Mouse (Mus musculus): ENCODE measurements around the gene Ankrd26. TPM values are rescaled to one million over a fixed set of nuclear protein-coding genes. Genes with fewer than 3 reads are reported as not detected.

The Ankrd26 gene
- polyA plus RNA-seq (2014; fragmentation: Nextera tagmentation; extraction: Ambion mirVana) = 15.0 and 17.4 TPM in 2 replicates

DNA sequence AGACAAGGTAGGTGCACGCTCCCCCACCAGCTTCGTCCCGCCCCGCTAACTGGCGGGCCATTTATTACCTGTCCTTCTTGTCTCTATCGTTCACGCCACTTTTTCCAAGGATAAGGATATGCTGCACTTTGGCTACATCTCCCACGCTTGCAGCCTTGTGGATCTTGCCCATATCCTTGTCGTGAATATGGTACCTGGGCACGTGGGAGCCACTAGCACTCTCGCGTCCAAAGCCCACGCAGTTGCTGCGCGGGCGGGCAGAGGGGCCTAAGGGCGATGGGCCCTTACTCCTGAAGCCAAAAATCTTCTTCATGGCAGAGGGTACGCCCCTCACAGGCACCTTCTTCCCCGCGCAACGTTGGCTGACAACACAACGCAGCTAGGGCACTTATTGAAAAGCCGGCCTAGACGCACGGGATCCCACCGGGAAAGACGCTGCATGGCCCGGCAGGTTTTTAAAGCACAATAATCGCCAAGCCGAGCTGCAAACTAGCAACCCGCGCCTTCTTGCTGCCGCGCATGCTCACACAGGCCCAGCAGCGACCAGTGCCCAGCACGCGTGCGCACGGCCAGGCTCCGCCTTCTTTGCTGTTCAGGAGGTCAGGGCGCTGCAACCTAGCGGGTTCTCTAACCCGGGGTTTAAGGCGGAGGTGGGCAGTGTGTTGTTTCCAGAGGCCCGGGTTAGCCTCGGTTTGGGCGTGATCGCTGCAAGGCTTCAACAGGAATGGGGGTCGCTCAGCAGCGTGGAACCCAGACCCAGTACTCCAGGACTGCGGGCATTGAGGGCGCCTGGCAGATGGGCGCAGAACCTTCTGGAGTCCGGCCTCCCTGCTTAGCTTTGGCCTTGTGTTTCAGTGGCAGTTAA lies at the start of gene Ankrd26:
TSS of gene Ankrd26 (minus strand) at position 482 of the 865 bp plus-strand sequence.
- H3K4me3 ChIP-seq (replicated peaks; ENCODE audit: low read length) = peak within 1 kb of the TSS; percentile 62
- peak within 1 kb of the TSS; percentile 86 for H3K4me2 ChIP-seq (replicated peaks)
- peak within 1 kb of the TSS; percentile 79 for H3K9ac ChIP-seq
- WGBS = 5% methylated on average over 54 of the region's 54 CpGs
- peaks cover 28% of the 10 kb centered on the region for H3K4me1 ChIP-seq (replicated peaks; ENCODE audit: control insufficient read depth, insufficient read depth, low read length)
- H3K27me3 ChIP-seq (ENCODE audit: control insufficient read depth, insufficient read depth, low read length) = no peaks in the 10 kb centered on the region
- H3K9me3 ChIP-seq (ENCODE audit: control insufficient read depth, low read length) = no peaks in the 10 kb centered on the region
- H3K27ac ChIP-seq = peak within 1 kb of the TSS; percentile 77
- DNase-seq (ENCODE audit: low spot score) (peak; percentile 91), ATAC-seq (ENCODE audit: low FRiP score) (peak; percentile 97)
- H3K36me3 ChIP-seq (replicated peaks; ENCODE audit: control insufficient read depth, insufficient read depth) = peaks cover 23% of the 10 kb centered on the region

DNA sequence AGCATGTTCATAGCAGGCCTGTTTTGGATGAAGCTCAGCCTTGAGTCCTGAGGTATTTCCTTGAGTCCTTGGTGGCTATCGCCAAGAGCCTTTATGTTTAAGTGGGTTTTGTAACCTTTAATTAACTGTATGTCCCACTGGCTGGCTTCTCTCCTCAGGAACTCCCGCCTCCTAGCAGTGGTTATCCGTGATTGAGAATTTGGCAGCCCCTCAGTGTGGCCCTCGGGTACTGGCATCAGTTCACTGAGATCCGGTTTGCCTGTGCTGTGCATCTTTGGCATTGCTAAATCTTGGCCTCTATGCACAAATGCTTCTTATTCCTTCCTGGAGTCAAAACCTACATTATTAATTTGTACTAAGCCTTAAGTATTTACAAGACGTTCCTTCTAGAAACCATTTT lies 46.9 kb upstream of the Ankrd26 start:
- Histone ChIP-seq H3K9me3 (ENCODE audit: control insufficient read depth, low read length) (no peaks in the 10 kb centered on the region), H3K4me1 (replicated peaks; ENCODE audit: control insufficient read depth, insufficient read depth, low read length) (no peaks in the 10 kb centered on the region), H3K36me3 (replicated peaks; ENCODE audit: control insufficient read depth, insufficient read depth) (peaks cover 65% of the 10 kb centered on the region), H3K27me3 (ENCODE audit: control insufficient read depth, insufficient read depth, low read length) (no peaks in the 10 kb centered on the region), H3K4me2 (replicated peaks) (no peak overlapping the region), H3K9ac (no peak overlapping the region), H3K4me3 (replicated peaks; ENCODE audit: low read length) (no peak overlapping the region), H3K27ac (no peak overlapping the region)
- DNase-seq (ENCODE audit: low spot score) (no peak), ATAC-seq (ENCODE audit: low FRiP score) (no peak)
- WGBS = 85% methylated on average over 6 of the region's 6 CpGs

DNA sequence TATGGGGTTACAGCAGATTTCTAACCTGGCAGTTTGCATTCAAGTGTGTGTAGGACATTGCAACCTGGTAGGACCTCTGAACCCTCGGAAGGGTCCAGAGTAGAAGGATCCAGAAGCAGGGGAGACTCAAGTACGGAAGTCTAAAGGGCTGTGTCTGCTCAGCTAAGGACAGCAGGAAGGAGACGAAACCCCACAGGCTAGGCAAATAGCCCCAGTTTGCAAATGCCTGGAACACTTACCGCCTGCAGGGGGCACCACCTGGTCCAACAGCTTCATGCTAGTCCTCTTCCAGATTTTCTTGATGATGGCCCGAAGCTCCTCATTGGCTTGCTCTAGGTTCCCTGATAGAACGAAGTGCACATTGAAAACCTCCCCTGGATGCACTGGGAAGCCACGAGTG lies 43.9 kb upstream of the Ankrd26 start:
- WGBS = 70% methylated on average over 7 of the region's 7 CpGs
- Histone ChIP-seq H3K9me3 (ENCODE audit: control insufficient read depth, low read length) (no peaks in the 10 kb centered on the region), H3K4me2 (replicated peaks) (no peak overlapping the region), H3K9ac (no peak overlapping the region), H3K27me3 (ENCODE audit: control insufficient read depth, insufficient read depth, low read length) (no peaks in the 10 kb centered on the region), H3K4me1 (replicated peaks; ENCODE audit: control insufficient read depth, insufficient read depth, low read length) (no peaks in the 10 kb centered on the region), H3K27ac (no peak overlapping the region), H3K36me3 (replicated peaks; ENCODE audit: control insufficient read depth, insufficient read depth) (peaks cover 70% of the 10 kb centered on the region), H3K4me3 (replicated peaks; ENCODE audit: low read length) (no peak overlapping the region)
- DNase-seq (ENCODE audit: low spot score) (no peak), ATAC-seq (ENCODE audit: low FRiP score) (no peak)

DNA sequence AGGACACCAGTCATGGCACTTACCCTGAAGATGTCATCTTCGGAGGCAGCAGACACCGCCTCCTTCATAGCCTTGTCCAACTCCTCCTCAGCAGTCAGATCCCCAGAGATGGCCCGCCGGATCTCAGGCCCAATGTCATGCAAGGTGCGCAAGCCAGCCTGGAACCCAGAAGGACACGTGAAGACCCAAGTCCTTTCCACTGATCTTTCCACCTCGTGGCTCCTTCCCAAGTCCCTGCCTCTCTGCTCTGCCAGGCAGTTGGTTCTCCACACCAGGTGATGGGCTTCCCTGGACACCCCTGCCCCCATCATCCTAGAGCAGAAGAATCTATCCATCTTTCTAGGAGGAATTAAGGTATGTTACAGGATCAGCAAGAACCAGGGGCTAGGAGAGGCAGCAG lies 41.8 kb upstream of the Ankrd26 start:
- Histone ChIP-seq H3K4me1 (replicated peaks; ENCODE audit: control insufficient read depth, insufficient read depth, low read length) (no peaks in the 10 kb centered on the region), H3K9me3 (ENCODE audit: control insufficient read depth, low read length) (no peaks in the 10 kb centered on the region), H3K4me3 (replicated peaks; ENCODE audit: low read length) (no peak overlapping the region), H3K27ac (no peak overlapping the region), H3K9ac (no peak overlapping the region), H3K4me2 (replicated peaks) (no peak overlapping the region), H3K36me3 (replicated peaks; ENCODE audit: control insufficient read depth, insufficient read depth) (peaks cover 61% of the 10 kb centered on the region), H3K27me3 (ENCODE audit: control insufficient read depth, insufficient read depth, low read length) (no peaks in the 10 kb centered on the region)
- no peak for ATAC-seq (ENCODE audit: low FRiP score)
- DNase-seq (ENCODE audit: low spot score) = no peak
- 92% methylated on average over 7 of the region's 7 CpGs for WGBS

DNA sequence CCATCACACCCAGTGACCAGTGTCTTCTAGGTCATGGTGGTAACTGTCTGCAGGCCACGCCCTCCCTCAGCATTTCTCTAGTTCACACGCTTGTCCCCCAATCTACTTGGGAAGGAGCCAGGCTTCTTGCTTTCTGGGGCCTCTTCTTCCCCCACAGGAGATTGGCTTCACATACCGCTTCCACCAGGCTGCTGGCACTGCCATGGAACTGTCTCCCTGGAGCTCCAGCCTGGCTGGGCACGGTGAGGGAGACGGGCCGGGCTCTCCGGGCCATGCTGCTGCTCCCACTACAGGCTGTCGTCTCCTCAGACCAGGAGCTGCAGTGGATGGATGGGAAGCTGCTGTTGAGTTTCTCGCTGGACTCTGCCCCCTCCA lies 33.6 kb upstream of the Ankrd26 start:
- no peak overlapping the region for H3K9ac ChIP-seq
- H3K4me1 ChIP-seq (replicated peaks; ENCODE audit: control insufficient read depth, insufficient read depth, low read length) = peaks cover 17% of the 10 kb centered on the region
- H3K4me3 ChIP-seq (replicated peaks; ENCODE audit: low read length) = no peak overlapping the region
- H3K9me3 ChIP-seq (ENCODE audit: control insufficient read depth, low read length) = no peaks in the 10 kb centered on the region
- DNase-seq (ENCODE audit: low spot score) = no peak
- H3K27ac ChIP-seq = no peak overlapping the region
- ATAC-seq (ENCODE audit: low FRiP score) = peak; percentile 19; the same call in 1 of the 2 replicates
- no peak overlapping the region for H3K4me2 ChIP-seq (replicated peaks)
- peaks cover 50% of the 10 kb centered on the region for H3K36me3 ChIP-seq (replicated peaks; ENCODE audit: control insufficient read depth, insufficient read depth)
- H3K27me3 ChIP-seq (ENCODE audit: control insufficient read depth, insufficient read depth, low read length) = peaks cover 11% of the 10 kb centered on the region
- WGBS = 59% methylated on average over 9 of the region's 9 CpGs

DNA sequence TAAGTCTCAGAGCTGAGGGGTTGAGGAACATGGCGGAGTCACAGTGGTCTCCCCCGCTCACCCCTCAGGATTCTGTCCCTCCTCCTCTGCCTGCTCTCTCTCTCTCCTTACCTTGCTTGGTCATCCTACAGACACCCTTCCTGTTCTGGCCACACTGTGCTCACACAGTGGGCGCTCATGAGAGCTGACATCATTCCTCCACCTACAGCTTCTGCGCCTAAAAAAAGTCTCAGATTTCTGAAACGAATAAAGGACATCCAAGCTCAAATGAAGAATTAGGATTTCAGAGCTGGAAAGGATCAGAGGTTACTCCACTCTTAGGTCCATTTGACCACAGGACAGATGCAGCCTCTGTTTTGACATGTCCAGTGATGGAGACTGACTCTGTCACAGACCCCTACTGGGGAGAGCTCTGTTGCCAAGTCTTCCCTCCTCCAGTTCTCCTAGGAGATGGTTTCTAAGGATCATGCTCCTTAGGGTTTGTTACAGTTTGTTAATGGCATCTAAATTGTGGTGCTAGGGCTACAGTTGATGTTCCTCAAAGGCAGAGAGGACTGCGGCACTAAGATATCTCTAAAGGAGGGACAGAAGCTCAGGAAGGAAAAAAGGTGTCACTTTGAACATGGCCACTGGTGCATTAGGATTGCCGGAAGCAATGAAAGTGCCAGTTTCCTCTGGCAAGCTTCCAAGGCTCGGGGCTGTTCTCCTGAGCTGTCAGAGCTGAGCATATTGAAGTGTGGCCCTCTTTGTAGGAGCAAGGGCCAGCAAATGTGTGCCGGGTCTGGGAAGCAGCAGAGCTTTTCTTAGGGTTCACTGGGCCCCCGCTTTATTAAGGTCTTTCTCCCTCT lies 33.0 kb upstream of the Ankrd26 start:
- Histone ChIP-seq H3K27ac (no peak overlapping the region), H3K4me1 (replicated peaks; ENCODE audit: control insufficient read depth, insufficient read depth, low read length) (peaks cover 17% of the 10 kb centered on the region), H3K4me2 (replicated peaks) (no peak overlapping the region), H3K9ac (no peak overlapping the region), H3K36me3 (replicated peaks; ENCODE audit: control insufficient read depth, insufficient read depth) (peaks cover 46% of the 10 kb centered on the region), H3K9me3 (ENCODE audit: control insufficient read depth, low read length) (no peaks in the 10 kb centered on the region), H3K27me3 (ENCODE audit: control insufficient read depth, insufficient read depth, low read length) (peaks cover 11% of the 10 kb centered on the region), H3K4me3 (replicated peaks; ENCODE audit: low read length) (no peak overlapping the region)
- peak; percentile 32; the same call in 1 of the 2 replicates for ATAC-seq (ENCODE audit: low FRiP score)
- WGBS = 84% methylated on average over 10 of the region's 10 CpGs
- peak; percentile 36 for DNase-seq (ENCODE audit: low spot score)

DNA sequence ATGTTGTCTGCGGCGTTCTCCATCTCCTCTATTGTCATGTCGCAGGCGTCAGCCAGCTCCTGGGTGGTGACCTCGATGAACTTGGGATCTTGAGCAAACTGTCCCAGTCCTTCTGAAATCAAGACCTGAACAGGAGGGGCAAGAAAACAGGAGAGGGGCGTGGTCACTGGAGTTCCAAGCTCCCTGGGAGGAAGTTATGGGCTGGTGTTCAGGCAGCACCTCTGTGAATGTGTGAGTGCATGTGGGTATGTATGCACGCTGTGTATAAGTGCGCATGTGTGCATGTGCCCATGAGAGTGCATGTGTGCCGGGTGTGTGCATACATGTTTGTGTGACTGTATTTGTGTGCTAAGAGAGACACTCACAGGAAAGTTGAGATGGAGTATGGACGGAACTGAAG lies 32.0 kb upstream of the Ankrd26 start:
- WGBS = 35% methylated on average over 10 of the region's 10 CpGs
- no peak; the same call in 1 of the 2 replicates for ATAC-seq (ENCODE audit: low FRiP score)
- peak overlapping the region; percentile 27 for H3K4me3 ChIP-seq (replicated peaks; ENCODE audit: low read length)

DNA sequence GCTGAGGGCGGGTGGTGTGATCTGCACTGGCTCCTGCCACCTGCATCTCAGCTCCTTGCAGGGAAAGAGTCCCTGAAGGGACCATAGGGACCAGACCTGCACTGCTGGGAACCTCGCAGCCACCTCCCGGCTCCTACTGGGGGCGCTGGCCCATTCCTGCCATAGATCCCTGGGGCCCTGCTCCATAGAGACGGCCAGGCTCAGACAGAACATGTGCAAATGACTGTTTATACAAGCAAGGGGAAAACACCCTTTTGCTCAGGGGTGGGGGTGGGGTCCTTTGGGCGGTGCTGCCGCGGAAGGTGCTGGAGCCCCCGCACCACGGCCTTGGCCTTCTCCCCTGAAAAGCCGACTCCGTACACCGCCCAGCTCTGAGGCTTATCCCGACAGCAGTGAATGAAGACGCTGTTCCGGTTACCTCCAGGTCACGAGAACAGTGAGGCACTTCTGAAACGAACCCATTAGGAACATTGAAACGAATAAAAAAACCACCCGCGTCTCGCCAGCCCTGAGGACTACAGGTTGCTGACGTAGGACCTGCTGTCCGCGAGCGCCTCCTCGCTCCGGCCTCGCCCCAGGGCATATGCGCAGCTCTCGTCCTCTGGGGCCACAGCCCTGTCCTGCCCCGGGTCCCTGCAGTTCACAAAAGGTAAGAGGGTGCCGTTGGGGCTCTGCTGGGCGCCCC lies 31.5 kb upstream of the Ankrd26 start:
- H3K9me3 ChIP-seq (ENCODE audit: control insufficient read depth, low read length) = no peaks in the 10 kb centered on the region
- H3K4me1 ChIP-seq (replicated peaks; ENCODE audit: control insufficient read depth, insufficient read depth, low read length) = peaks cover 17% of the 10 kb centered on the region
- H3K27me3 ChIP-seq (ENCODE audit: control insufficient read depth, insufficient read depth, low read length) = peaks cover 11% of the 10 kb centered on the region
- H3K36me3 ChIP-seq (replicated peaks; ENCODE audit: control insufficient read depth, insufficient read depth) = peaks cover 41% of the 10 kb centered on the region
- peak; percentile 48 for DNase-seq (ENCODE audit: low spot score)
- H3K9ac ChIP-seq = peak overlapping the region; percentile 37
- H3K27ac ChIP-seq = no peak overlapping the region
- 2% methylated on average over 34 of the region's 34 CpGs for WGBS
- peak; percentile 34; the same call in 1 of the 2 replicates for ATAC-seq (ENCODE audit: low FRiP score)
- H3K4me2 ChIP-seq (replicated peaks) = peak overlapping the region; percentile 59
- H3K4me3 ChIP-seq (replicated peaks; ENCODE audit: low read length) = peak overlapping the region; percentile 27

More for the DNA sequence above, 32.0 kb upstream of the Ankrd26 start:
- Histone ChIP-seq H3K9ac (peak overlapping the region; percentile 37; the same call in 1 of the 2 replicates), H3K27me3 (ENCODE audit: control insufficient read depth, insufficient read depth, low read length) (peaks cover 11% of the 10 kb centered on the region), H3K4me1 (replicated peaks; ENCODE audit: control insufficient read depth, insufficient read depth, low read length) (peaks cover 17% of the 10 kb centered on the region), H3K4me2 (replicated peaks) (peak overlapping the region; percentile 59), H3K27ac (no peak overlapping the region), H3K36me3 (replicated peaks; ENCODE audit: control insufficient read depth, insufficient read depth) (peaks cover 46% of the 10 kb centered on the region), H3K9me3 (ENCODE audit: control insufficient read depth, low read length) (no peaks in the 10 kb centered on the region)
- no peak for DNase-seq (ENCODE audit: low spot score)
